Mouse (Mus musculus) spleen, adult 2 months (tissue): ENCODE results near the gene Fbrsl1.

Experiments used
- CTCF ChIP-seq: fragments of 200-500 bp; IDR thresholded peaks from 2 replicates; pipeline ENCODE4 v1.5.1; 2011; ENCODE audit warnings: mild to moderate bottlenecking, inconsistent platforms; ENCODE audit not compliant: insufficient read depth, insufficient read length, insufficient replicate concordance; ENCODE audit errors: extremely low read depth
- POLR2A ChIP-seq: fragments of 200-500 bp; IDR thresholded peaks from 2 replicates; pipeline ENCODE4 v1.6.1; 2011; ENCODE audit warnings: low read depth, low read length, inconsistent platforms

DNA sequence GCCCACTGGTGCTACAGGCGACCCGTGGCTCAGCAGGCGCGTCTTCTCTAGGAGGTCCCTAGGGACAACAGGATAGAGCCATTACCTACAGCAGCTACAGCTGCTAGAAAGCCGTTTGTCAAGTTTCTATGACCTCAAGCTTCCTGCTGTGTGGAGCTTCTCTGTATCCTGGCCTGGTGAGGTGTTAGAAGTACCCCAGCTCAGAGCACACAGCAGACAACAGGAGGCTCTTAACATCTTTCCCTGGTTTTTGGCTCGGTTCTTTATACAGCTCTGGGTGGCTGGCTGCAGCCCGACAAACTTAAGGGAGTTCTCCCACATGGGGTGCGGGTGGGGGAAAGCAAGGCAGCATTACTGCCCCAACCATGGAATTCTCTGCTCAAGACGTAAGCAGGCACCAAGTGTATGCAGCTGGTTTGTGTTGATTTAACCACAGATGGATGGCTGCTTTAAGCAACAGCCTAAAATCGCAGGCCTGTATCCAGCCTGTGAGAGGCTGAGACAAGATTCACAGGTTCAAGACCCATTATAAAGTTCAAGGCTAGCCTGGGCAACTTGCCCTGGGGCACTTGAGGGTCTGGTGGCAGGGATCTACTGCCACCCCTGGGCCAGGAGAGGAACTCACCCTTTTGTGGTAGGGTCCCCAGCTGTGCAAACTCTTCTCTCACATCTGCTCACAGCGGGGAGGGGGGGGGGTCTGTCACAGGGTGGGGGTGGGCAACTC, 84.3 kb downstream of the Fbrsl1 start:
- no peak for TF ChIP-seq CTCF
- TF ChIP-seq POLR2A: no peak
